Mouse (Mus musculus): ENCODE data around the gene Phrf1. TPM values are rescaled to one million over a fixed set of nuclear protein-coding genes. Genes with fewer than 3 reads are reported as not detected.

Phrf1 gene
- polyA plus RNA-seq (2012; rRNA removed): 10.8 and 16.2 TPM in 2 replicates

DNA sequence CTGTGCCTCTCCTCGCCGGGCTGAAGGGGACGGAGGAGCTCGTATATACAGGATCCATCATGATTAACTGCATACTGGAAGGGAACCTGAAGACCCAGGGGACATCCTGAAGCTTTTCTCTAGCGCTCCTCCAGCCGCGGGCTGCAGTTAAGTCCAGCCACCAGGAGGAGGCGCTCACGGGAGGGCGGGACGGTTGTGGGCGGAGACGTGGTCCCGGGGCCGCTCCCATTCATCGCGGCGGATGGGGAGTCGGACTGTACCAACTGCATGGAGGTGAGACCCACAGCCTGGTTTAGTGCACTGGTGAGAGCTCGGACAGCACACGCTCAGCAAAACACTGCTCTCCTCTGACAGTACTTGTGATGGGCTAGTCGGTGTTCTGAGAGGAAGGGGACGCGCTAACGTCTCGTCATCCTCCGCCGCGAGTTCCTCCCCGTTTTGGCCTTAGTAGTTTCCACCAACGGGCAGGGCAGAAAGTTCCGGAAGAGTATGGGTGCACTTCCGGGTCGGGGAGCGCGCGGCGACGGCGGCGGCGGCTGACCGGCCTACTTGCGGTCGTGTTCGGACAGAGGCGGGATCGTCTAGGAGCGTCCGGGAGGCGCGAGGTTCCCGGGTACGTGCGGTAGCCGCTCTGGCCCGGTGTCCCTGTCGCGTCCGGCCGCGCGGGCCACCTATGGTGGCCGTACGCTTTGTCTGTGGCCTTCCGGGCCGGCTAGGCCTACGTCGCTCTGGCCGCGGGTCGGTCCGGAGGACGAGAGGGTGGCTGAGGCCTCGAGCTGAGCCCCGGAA, at the start of gene Phrf1:
TSS of gene Phrf1 (plus strand) at position 506 of the 789 bp plus-strand sequence.

DNA sequence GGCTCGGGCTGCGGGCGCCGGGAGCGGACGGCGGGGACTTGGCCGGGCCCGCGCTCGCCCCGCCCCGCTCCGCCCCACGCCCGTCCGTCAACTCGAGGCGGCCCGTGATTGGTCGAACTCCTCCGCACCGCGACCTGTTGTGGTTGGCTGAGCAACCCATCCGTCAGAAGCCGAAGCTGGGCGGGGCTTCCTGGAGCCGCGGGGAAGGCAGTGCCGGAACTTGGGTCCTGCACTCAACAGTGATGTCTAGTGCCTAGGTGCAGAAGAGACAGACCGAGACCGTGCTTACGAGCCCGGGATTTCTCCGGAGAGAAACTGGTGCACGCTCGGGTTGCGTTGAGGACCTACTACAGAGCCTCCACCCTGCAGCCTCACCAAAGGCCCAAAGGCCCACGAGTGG, 34.6 kb upstream of the Phrf1 start, which contains the start of the genes Hras and Lrrc56:
TSS of gene Hras (minus strand) at position 58 of the 400 bp plus-strand sequence.
TSS of gene Lrrc56 (plus strand) at position 210 of the 400 bp plus-strand sequence.

DNA sequence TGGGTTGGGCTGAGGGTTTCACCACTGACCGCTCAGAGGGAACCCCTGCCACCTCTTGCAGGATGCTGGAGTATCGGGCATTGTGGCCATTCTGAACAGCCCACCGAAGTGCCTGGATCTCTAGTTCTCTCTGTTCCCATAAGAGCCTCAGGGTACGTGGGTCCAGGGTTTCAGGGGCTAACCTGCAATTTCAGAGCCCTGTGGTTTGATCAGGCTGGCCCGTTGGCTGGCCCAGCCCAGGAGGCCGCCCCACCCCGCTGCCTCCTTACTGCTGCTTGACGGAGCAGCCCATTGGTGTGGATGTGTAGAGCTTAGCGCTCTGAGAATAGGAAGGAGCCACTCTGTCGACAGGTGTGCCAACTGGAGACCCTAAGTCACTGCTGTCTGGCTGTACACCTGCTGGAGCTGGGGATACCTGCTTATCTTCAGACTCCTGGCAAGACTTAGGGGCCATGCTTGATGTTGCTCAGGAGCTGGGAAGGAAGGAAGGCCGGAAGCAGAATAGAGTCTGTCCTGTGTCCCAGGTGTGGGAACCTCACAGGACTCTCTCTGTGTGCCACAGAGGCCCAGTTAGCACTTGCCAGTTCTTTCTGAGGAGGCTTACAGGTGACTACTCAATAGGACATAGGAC, 14.9 kb upstream of the Phrf1 start, which contains the start of gene Lmntd2:
TSS of gene Lmntd2 (minus strand) at position 476 of the 631 bp plus-strand sequence.

DNA sequence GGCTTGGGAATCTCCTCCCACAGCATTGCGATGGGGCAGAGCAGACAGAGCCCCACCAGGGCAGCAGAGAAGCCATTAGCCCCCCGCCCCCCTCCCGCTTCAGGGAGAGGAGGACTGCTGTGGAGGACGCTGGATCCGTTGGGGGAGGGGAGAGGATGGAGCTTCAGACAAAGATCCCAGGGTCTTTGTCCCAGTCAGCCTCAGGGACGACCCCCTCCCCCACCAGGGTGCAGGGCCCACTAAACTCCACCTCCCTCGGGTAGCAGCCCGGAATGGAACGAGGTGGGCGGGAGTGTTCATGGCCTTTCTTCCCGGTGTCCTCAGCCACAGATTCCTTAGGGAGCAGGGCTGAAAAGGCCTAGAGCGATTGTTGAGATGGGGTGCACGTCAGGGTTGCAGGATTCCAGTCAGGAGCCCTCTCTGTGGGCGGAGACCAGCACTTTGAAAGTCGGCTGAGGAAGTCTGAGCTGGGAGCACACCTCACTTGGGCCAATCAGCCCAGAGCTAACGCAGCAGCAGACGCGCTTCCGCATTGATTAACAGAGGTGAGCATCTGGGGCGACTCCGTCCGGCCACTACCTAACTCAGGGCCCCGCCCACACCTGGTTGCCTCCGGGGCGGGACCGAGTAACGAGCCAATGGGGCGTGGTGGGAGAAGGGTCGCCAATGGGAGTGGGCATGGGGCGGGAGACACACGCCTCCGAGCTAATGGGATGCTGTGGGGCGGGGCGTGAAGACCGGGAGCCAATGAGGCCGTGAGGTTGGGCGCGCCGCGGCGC, 13.3 kb upstream of the Phrf1 start, which contains the start of gene Rassf7:
TSS of gene Rassf7 (plus strand) at position 760 of the 779 bp plus-strand sequence.

DNA sequence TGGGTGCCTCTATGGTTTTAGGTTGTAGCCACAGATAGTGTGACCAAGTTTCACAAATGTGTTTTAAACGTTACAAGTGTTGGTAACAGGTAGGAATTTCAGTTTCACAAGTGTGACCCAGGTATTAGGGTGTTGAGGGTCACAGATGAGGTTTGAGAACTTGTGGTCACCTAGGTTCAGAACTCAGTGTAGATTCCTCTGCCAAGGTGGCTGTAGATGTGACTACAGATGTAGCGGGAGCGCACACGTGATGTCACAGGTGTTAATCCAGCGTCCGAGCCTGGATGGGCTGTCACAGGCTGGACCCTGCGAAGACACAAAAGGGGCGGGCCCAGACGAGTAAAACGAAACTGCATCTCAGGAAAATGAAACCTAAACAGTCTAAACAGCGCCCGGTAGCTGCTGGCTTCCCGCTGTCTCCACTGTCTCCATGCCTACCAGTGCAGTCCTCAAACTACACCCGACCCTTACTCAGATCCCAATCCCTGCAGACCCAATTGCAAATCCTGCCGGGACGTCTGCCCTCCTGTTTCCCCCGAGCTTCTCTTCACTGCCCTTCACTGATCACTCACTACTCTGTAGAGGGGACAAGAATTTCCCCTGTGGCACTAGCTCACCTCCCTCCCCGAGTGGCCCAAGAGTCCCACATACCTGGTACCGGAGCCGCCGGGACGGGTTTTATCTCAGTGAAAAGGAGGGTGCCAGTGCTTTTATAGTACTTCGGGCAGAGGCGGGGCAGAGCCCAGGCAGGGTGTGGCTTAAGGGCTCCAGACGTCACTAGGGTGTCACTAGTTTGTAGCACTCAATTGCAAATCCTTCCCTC, 37.4 kb downstream of the Phrf1 start, which contains the start of gene Irf7:
TSS of gene Irf7 (minus strand) at position 743 of the 823 bp plus-strand sequence.

DNA sequence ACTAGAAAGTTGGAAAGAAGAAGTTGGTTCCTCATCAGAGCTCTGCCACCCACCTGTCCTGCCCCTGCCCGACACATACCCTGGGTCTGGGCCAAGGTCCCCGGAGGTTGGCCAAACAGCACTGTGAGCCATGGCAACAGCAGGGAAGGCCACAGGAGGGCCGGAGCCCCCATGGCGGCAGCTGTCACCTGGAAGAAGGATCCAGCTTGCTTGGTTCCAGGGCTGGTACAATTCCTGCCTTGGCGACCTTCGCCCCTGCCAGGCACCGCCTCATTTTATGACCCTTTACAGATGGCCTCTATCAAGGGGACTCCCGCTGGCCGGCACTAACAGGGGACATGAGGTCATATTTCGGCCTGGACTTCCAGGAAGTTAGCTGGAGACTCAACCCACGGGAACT, 48.0 kb downstream of the Phrf1 start, which contains the start of gene Cdhr5:
TSS of gene Cdhr5 (minus strand) at position 241 of the 400 bp plus-strand sequence.

DNA sequence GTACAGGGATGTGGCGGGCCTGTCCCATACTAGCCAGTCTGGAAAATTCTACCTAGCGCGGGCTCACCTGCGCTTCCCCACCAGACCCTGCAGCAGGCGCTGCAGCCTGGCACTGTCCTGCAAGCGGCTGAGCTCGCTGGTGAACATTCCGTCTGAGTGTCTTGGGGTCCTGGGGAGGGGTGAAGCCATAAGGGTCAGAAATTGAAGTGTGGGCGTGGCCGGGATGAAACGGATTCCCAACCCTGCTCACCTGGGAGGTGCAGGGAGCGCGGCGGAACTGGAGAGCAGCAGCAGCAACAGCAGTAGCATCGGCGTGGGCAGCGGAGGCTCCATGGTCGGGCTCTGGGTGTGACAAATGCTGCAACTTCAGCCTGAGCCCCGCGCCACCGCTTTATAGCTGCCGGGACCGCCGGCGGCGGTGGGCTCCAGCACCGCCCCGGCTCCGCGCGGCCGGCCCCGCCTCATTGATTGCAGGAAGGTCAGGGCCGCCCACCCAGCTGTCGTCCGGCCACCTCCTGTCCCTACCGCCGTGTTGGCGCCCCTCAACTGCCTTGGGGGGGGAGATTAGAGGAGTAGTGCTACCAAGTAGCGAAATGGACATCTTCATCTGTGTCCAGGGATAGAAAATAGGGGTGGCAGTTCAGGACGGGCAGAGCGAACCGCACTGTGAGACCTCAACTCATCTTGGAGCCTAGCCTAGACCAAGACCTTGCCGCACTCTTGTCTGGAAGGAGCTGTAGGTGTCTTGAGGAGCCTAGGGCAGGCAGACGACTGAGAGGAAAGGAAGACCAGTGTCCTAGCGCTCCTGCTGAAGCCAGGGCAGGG, 50.4 kb downstream of the Phrf1 start, which contains the start of gene Sct:
TSS of gene Sct (minus strand) at position 368 of the 825 bp plus-strand sequence.

DNA sequence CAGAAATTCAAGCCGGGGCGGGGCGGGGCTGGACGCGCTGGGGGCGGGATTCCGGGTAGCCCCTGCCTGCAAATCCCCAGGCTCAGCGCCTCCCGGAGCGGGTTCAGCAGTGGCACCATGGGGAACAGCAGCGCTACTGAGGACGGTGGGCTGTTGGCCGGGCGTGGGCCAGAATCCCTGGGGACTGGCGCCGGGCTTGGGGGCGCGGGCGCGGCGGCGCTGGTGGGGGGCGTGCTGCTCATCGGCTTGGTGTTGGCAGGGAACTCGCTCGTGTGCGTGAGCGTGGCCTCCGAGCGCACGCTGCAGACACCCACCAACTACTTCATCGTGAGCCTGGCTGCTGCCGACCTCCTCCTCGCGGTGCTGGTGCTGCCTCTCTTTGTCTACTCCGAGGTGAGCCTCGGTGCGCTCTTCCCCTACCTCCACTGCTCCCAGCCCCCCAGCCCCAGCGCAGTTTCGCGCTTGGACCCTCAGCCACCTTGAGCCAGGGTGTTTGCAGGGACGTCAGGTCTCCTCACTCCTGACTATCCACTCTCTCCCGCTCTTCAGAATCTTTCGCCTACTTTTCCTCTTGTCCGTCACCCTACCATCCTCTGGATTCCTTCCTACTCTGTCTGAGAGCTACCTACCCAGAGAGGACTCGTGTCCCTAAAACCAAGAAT, 63.5 kb downstream of the Phrf1 start, which contains the start of gene Drd4:
TSS of gene Drd4 (plus strand) at position 86 of the 662 bp plus-strand sequence.

Other genes with a start within 250 kb of the Phrf1 start
- 28.7 and 41.6 TPM in 2 replicates for gene Ifitm3, start 218.0 kb upstream of the Phrf1 start, polyA plus RNA-seq (2012; rRNA removed)
- 8.3 and 10.9 TPM in 2 replicates for gene Ifitm6, start 210.9 kb upstream of the Phrf1 start, polyA plus RNA-seq (2012; rRNA removed)
- not detected in 2 replicates for gene Gm17387, start 199.7 kb upstream of the Phrf1 start, polyA plus RNA-seq (2012; rRNA removed)
- gene B4galnt4, start 167.7 kb upstream of the Phrf1 start, polyA plus RNA-seq (2012; rRNA removed): 0.59 and 0.76 TPM in 2 replicates
- 0.38 and 0.48 TPM in 2 replicates for gene Pkp3, start 150.6 kb upstream of the Phrf1 start, polyA plus RNA-seq (2012; rRNA removed)
- gene Sigirr, start 128.2 kb upstream of the Phrf1 start, polyA plus RNA-seq (2012; rRNA removed): 9.1 and 10.7 TPM in 2 replicates
- 0.36 TPM in 2 replicates for gene Ano9, start 111.0 kb upstream of the Phrf1 start, polyA plus RNA-seq (2012; rRNA removed)
- 62.0 and 81.0 TPM in 2 replicates for gene Ptdss2, start 106.4 kb upstream of the Phrf1 start, polyA plus RNA-seq (2012; rRNA removed)
- 23.5 and 28.6 TPM in 2 replicates for gene Rnh1, start 55.9 kb upstream of the Phrf1 start, polyA plus RNA-seq (2012; rRNA removed)
- 67.7 and 68.0 TPM in 2 replicates for gene Hras, start 34.8 kb upstream of the Phrf1 start, polyA plus RNA-seq (2012; rRNA removed)
- gene Lrrc56, start 34.6 kb upstream of the Phrf1 start, polyA plus RNA-seq (2012; rRNA removed): 13.2 and 14.8 TPM in 2 replicates
- gene Lmntd2, start 14.7 kb upstream of the Phrf1 start, polyA plus RNA-seq (2012; rRNA removed): 1.6 and 2.0 TPM in 2 replicates
- 22.1 and 22.8 TPM in 2 replicates for gene Rassf7, start 12.9 kb upstream of the Phrf1 start, polyA plus RNA-seq (2012; rRNA removed)
- 8.3 and 11.9 TPM in 2 replicates for gene Irf7, start 37.7 kb downstream of the Phrf1 start, polyA plus RNA-seq (2012; rRNA removed)
- gene Cdhr5, start 48.0 kb downstream of the Phrf1 start, polyA plus RNA-seq (2012; rRNA removed): 0.07 and 0.09 TPM in 2 replicates
- 0.23 and 0.67 TPM in 2 replicates for gene Sct, start 50.3 kb downstream of the Phrf1 start, polyA plus RNA-seq (2012; rRNA removed)
- gene Drd4, start 63.2 kb downstream of the Phrf1 start, polyA plus RNA-seq (2012; rRNA removed): 0.01 TPM in 1 of 2 replicates, not detected in the other
- 7.0 and 8.4 TPM in 2 replicates for gene Deaf1, start 98.9 kb downstream of the Phrf1 start, polyA plus RNA-seq (2012; rRNA removed)
- 11.7 and 13.9 TPM in 2 replicates for gene Tmem80, start 99.0 kb downstream of the Phrf1 start, polyA plus RNA-seq (2012; rRNA removed)
- 7.1 and 8.9 TPM in 2 replicates for gene Eps8l2, start 110.1 kb downstream of the Phrf1 start, polyA plus RNA-seq (2012; rRNA removed)
- 238 and 279 TPM in 2 replicates for gene Taldo1, start 163.4 kb downstream of the Phrf1 start, polyA plus RNA-seq (2012; rRNA removed)
- 12.6 and 15.1 TPM in 2 replicates for gene Gatd1, start 185.4 kb downstream of the Phrf1 start, polyA plus RNA-seq (2012; rRNA removed)
- gene Cend1, start 200.7 kb downstream of the Phrf1 start, polyA plus RNA-seq (2012; rRNA removed): 0.01 and 0.03 TPM in 2 replicates
- 14.6 and 20.2 TPM in 2 replicates for gene Slc25a22, start 209.1 kb downstream of the Phrf1 start, polyA plus RNA-seq (2012; rRNA removed)
- 13.8 and 16.0 TPM in 2 replicates for gene Pidd1, start 215.2 kb downstream of the Phrf1 start, polyA plus RNA-seq (2012; rRNA removed)
- 725 and 791 TPM in 2 replicates for gene Rplp2, start 218.6 kb downstream of the Phrf1 start, polyA plus RNA-seq (2012; rRNA removed)
- gene Pnpla2, start 226.4 kb downstream of the Phrf1 start, polyA plus RNA-seq (2012; rRNA removed): 5.2 and 7.0 TPM in 2 replicates
- gene Cracr2b, start 232.3 kb downstream of the Phrf1 start, polyA plus RNA-seq (2012; rRNA removed): 1.7 and 2.2 TPM in 2 replicates
- 17.5 and 19.0 TPM in 2 replicates for gene Cd151, start 238.6 kb downstream of the Phrf1 start, polyA plus RNA-seq (2012; rRNA removed)
- 23.0 and 24.7 TPM in 2 replicates for gene Polr2l, start 246.3 kb downstream of the Phrf1 start, polyA plus RNA-seq (2012; rRNA removed)
- gene Tspan4, start 246.5 kb downstream of the Phrf1 start, polyA plus RNA-seq (2012; rRNA removed): 27.0 and 34.3 TPM in 2 replicates

All from liver, embryonic 14 days (tissue).